Mouse (Mus musculus) limb, embryonic 13.5 days (tissue): ENCODE measurements around the gene Uggt1. TPM values are rescaled to one million over a fixed set of nuclear protein-coding genes. Genes with fewer than 3 reads are reported as not detected.

Experiments
- ATAC-seq: fragments of 200-750 bp; cut with Nextera tagmentation; 2 replicates; pipeline ENCODE4 v1.8.0; 2017; ENCODE audit warnings: low read depth, moderate number of reproducible peaks, moderate TSS enrichment; ENCODE audit not compliant: low FRiP score
- H3K27ac ChIP-seq: fragments of 300-500 bp; sonication (generic); 2 replicates; pipeline ENCODE4 v1.5.1; 2015; ENCODE audit warnings: inconsistent platforms, mild to moderate bottlenecking, moderate library complexity
- H3K27me3 ChIP-seq: fragments of 300-500 bp; sonication (generic); 2 replicates; pipeline ENCODE4 v1.6.1; 2015; ENCODE audit warnings: mild to moderate bottlenecking, inconsistent platforms
- H3K36me3 ChIP-seq: fragments of 300-500 bp; sonication (generic); 2 replicates; pipeline ENCODE4 v1.6.1; 2015; ENCODE audit warnings: inconsistent platforms, mild to moderate bottlenecking, moderate library complexity
- H3K4me1 ChIP-seq: fragments of 300-500 bp; sonication (generic); 2 replicates; pipeline ENCODE4 v1.6.1; 2015; ENCODE audit warnings: inconsistent platforms
- H3K4me2 ChIP-seq: fragments of 300-500 bp; sonication (generic); replicated peaks from 2 replicates; pipeline ENCODE4 v1.6.1; 2015; ENCODE audit warnings: inconsistent platforms, mild to moderate bottlenecking, moderate library complexity
- H3K4me3 ChIP-seq: fragments of 300-500 bp; sonication (generic); 2 replicates; pipeline ENCODE4 v1.5.1; 2015; ENCODE audit warnings: moderate library complexity, mild to moderate bottlenecking, inconsistent platforms
- H3K9ac ChIP-seq: fragments of 300-500 bp; sonication (generic); 2 replicates; pipeline ENCODE4 v1.6.1; 2015; ENCODE audit warnings: mild to moderate bottlenecking, inconsistent platforms
- H3K9me3 ChIP-seq: fragments of 300-500 bp; sonication (generic); 2 replicates; pipeline ENCODE4 v1.6.1; 2016; ENCODE audit warnings: inconsistent platforms
- WGBS: fragments of 180-500 bp; shearing (Covaris S2); methylation state at CpG from one replicate; pipeline ENCODE4 v1.1.7; 2015; 5-methylcytosine and 5-hydroxymethylcytosine counted together
- polyA plus RNA-seq: library from polyadenylated mRNA; unstranded; fragments of >200 nt; fragmentation: Nextera tagmentation; extraction: Ambion mirVana; gene quantifications from 2 replicates; pipeline ENCODE4 v1.2.1, GENCODE M21; 2015

Uggt1 gene
- polyA plus RNA-seq, 1 experiment from 2014 or later = 54.6 TPM

GRCm38 (mm10) chr1:36230919-36231705 lies 13.4 kb downstream of the Uggt1 start:
- Histone ChIP-seq H3K36me3 (peaks cover 55% of the 10 kb centered on the region), H3K27ac (no peak overlapping the region), H3K4me1 (no peaks in the 10 kb centered on the region), H3K9ac (no peak overlapping the region), H3K4me2 (no peak overlapping the region), H3K9me3 (no peaks in the 10 kb centered on the region), H3K27me3 (no peaks in the 10 kb centered on the region), H3K4me3 (no peak overlapping the region)
- 86% methylated on average over 7 of the region's 7 CpGs for WGBS
- no peak for ATAC-seq

- ATAC-seq = no peak
- Histone ChIP-seq H3K27me3 (no peaks in the 10 kb centered on the region), H3K36me3 (peaks cover 60% of the 10 kb centered on the region), H3K4me3 (no peak overlapping the region), H3K9me3 (no peaks in the 10 kb centered on the region), H3K27ac (no peak overlapping the region), H3K4me2 (no peak overlapping the region), H3K4me1 (no peaks in the 10 kb centered on the region), H3K9ac (no peak overlapping the region)
- 81% methylated on average over 9 of the region's 9 CpGs for WGBS
Observed at GRCm38 (mm10) chr1:36228461-36228860, 16.1 kb downstream of the Uggt1 start.

GRCm38 (mm10) chr1:36224648-36225047 lies 19.9 kb downstream of the Uggt1 start:
- WGBS = 87% methylated on average over 3 of the region's 3 CpGs
- H3K4me1 ChIP-seq = no peaks in the 10 kb centered on the region
- no peak overlapping the region for H3K4me2 ChIP-seq
- H3K36me3 ChIP-seq = peaks cover 57% of the 10 kb centered on the region
- no peaks in the 10 kb centered on the region for H3K27me3 ChIP-seq
- H3K9ac ChIP-seq = no peak overlapping the region
- H3K9me3 ChIP-seq = no peaks in the 10 kb centered on the region
- no peak overlapping the region for H3K4me3 ChIP-seq
- H3K27ac ChIP-seq = no peak overlapping the region
- ATAC-seq = no peak

GRCm38 (mm10) chr1:36214324-36214723 lies 30.2 kb downstream of the Uggt1 start:
- 83% methylated on average over 4 of the region's 4 CpGs for WGBS

GRCm38 (mm10) chr1:36201739-36202138 lies 42.8 kb downstream of the Uggt1 start:
- Histone ChIP-seq H3K27ac (no peak overlapping the region), H3K27me3 (no peaks in the 10 kb centered on the region), H3K9ac (no peak overlapping the region), H3K4me1 (no peaks in the 10 kb centered on the region), H3K36me3 (peaks cover 46% of the 10 kb centered on the region), H3K4me3 (no peak overlapping the region), H3K4me2 (no peak overlapping the region), H3K9me3 (no peaks in the 10 kb centered on the region)
- no peak for ATAC-seq
- 84% methylated on average over 12 of the region's 12 CpGs for WGBS

More at GRCm38 (mm10) chr1:36214324-36214723, 30.2 kb downstream of the Uggt1 start:
- H3K4me2 ChIP-seq = no peak overlapping the region
- no peak overlapping the region for H3K9ac ChIP-seq
- H3K4me1 ChIP-seq = no peaks in the 10 kb centered on the region
- no peaks in the 10 kb centered on the region for H3K9me3 ChIP-seq
- H3K36me3 ChIP-seq = peaks cover 58% of the 10 kb centered on the region
- H3K27ac ChIP-seq = no peak overlapping the region
- no peak for ATAC-seq
- no peak overlapping the region for H3K4me3 ChIP-seq
- H3K27me3 ChIP-seq = no peaks in the 10 kb centered on the region

GRCm38 (mm10) chr1:36194482-36194881 lies 50.0 kb downstream of the Uggt1 start:
- Histone ChIP-seq H3K9ac (no peak overlapping the region), H3K27me3 (no peaks in the 10 kb centered on the region), H3K9me3 (no peaks in the 10 kb centered on the region), H3K4me2 (no peak overlapping the region), H3K36me3 (peaks cover 90% of the 10 kb centered on the region), H3K4me3 (no peak overlapping the region), H3K4me1 (no peaks in the 10 kb centered on the region), H3K27ac (no peak overlapping the region)
- ATAC-seq = no peak
- WGBS = 94% methylated on average over 3 of the region's 3 CpGs

- no peaks in the 10 kb centered on the region for H3K4me1 ChIP-seq
- no peaks in the 10 kb centered on the region for H3K9me3 ChIP-seq
- H3K4me2 ChIP-seq = no peak overlapping the region
Observed at GRCm38 (mm10) chr1:36191966-36192365, 52.6 kb downstream of the Uggt1 start.

GRCm38 (mm10) chr1:36180038-36180437 lies 64.5 kb downstream of the Uggt1 start:
- Histone ChIP-seq H3K27me3 (no peaks in the 10 kb centered on the region), H3K4me3 (no peak overlapping the region), H3K4me2 (no peak overlapping the region), H3K36me3 (peaks cover 68% of the 10 kb centered on the region), H3K9ac (no peak overlapping the region), H3K27ac (no peak overlapping the region), H3K9me3 (no peaks in the 10 kb centered on the region), H3K4me1 (no peaks in the 10 kb centered on the region)
- ATAC-seq = no peak
- 89% methylated on average over 5 of the region's 5 CpGs for WGBS

More at GRCm38 (mm10) chr1:36191966-36192365, 52.6 kb downstream of the Uggt1 start:
- H3K27me3 ChIP-seq = no peaks in the 10 kb centered on the region
- no peak for ATAC-seq
- 89% methylated on average over 11 of the region's 11 CpGs for WGBS
- peaks cover 95% of the 10 kb centered on the region for H3K36me3 ChIP-seq
- no peak overlapping the region for H3K27ac ChIP-seq
- no peak overlapping the region for H3K9ac ChIP-seq
- no peak overlapping the region for H3K4me3 ChIP-seq

GRCm38 (mm10) chr1:36173461-36173860 lies 71.1 kb downstream of the Uggt1 start:
- peaks cover 75% of the 10 kb centered on the region for H3K36me3 ChIP-seq
- no peaks in the 10 kb centered on the region for H3K9me3 ChIP-seq
- no peaks in the 10 kb centered on the region for H3K27me3 ChIP-seq
- no peak overlapping the region for H3K4me3 ChIP-seq
- ATAC-seq = no peak
- H3K4me1 ChIP-seq = no peaks in the 10 kb centered on the region
- WGBS = 93% methylated on average over 8 of the region's 8 CpGs
- no peak overlapping the region for H3K9ac ChIP-seq
- H3K4me2 ChIP-seq = no peak overlapping the region
- no peak overlapping the region for H3K27ac ChIP-seq

GRCm38 (mm10) chr1:36172941-36173340 lies 71.6 kb downstream of the Uggt1 start:
- Histone ChIP-seq H3K4me3 (no peak overlapping the region), H3K9ac (no peak overlapping the region), H3K36me3 (peaks cover 74% of the 10 kb centered on the region), H3K4me2 (no peak overlapping the region), H3K27ac (no peak overlapping the region), H3K27me3 (no peaks in the 10 kb centered on the region), H3K4me1 (no peaks in the 10 kb centered on the region), H3K9me3 (no peaks in the 10 kb centered on the region)
- no peak for ATAC-seq
- 91% methylated on average over 6 of the region's 6 CpGs for WGBS

- Histone ChIP-seq H3K4me2 (no peak overlapping the region), H3K9ac (no peak overlapping the region), H3K4me1 (no peaks in the 10 kb centered on the region), H3K36me3 (peaks cover 84% of the 10 kb centered on the region), H3K27ac (no peak overlapping the region), H3K9me3 (no peaks in the 10 kb centered on the region), H3K27me3 (no peaks in the 10 kb centered on the region), H3K4me3 (no peak overlapping the region)
- no peak for ATAC-seq
- WGBS = 88% methylated on average over 8 of the region's 8 CpGs
Observed at GRCm38 (mm10) chr1:36162687-36163086, 81.8 kb downstream of the Uggt1 start.

GRCm38 (mm10) chr1:36161208-36161607 lies 83.3 kb downstream of the Uggt1 start:
- Histone ChIP-seq H3K9ac (no peak overlapping the region), H3K4me2 (no peak overlapping the region), H3K4me1 (no peaks in the 10 kb centered on the region), H3K36me3 (peaks cover 89% of the 10 kb centered on the region), H3K4me3 (no peak overlapping the region), H3K27me3 (no peaks in the 10 kb centered on the region), H3K27ac (no peak overlapping the region), H3K9me3 (no peaks in the 10 kb centered on the region)
- ATAC-seq = no peak
- WGBS = 89% methylated on average over 9 of the region's 9 CpGs

GRCm38 (mm10) chr1:36160246-36160645 lies 84.3 kb downstream of the Uggt1 start:
- Histone ChIP-seq H3K27me3 (no peaks in the 10 kb centered on the region), H3K9ac (no peak overlapping the region), H3K4me1 (no peaks in the 10 kb centered on the region), H3K27ac (no peak overlapping the region), H3K4me3 (no peak overlapping the region), H3K9me3 (no peaks in the 10 kb centered on the region), H3K4me2 (no peak overlapping the region), H3K36me3 (peaks cover 90% of the 10 kb centered on the region)
- WGBS = 87% methylated on average over 8 of the region's 8 CpGs
- ATAC-seq = no peak
